Mouse (Mus musculus) stomach, postnatal 0 days (tissue): Measurements from ENCODE around the gene Gnas.

Experiments used
- CTCF ChIP-seq: IDR thresholded peaks from 2 replicates; pipeline ENCODE4 v1.5.1; 2016; ENCODE audit warnings: antibody characterized with exemption, low read depth, mild to moderate bottlenecking, moderate library complexity
- EP300 ChIP-seq: optimal IDR thresholded peaks from 2 replicates; pipeline ENCODE3; 2016; ENCODE audit warnings: antibody characterized with exemption

GRCm38 (mm10) chr2:174310913-174311514, 26.9 kb downstream of the Gnas start:
- TF ChIP-seq CTCF (peak; percentile 82), EP300 (no peak)
